Mouse (Mus musculus) liver, embryonic 14.5 days (tissue): ENCODE results near the gene Ccdc38. TPM values are rescaled to one million over a fixed set of nuclear protein-coding genes. Genes with fewer than 3 reads are reported as not detected.
A peak's percentile ranks its signal among the peaks of the same experiment; 100 is the strongest.

Source experiments
- ATAC-seq: fragments of 200-750 bp; cut with Nextera tagmentation; 2 replicates; pipeline ENCODE4 v1.8.0; 2017; ENCODE audit warnings: moderate number of reproducible peaks, mild to moderate bottlenecking, moderate library complexity; ENCODE audit not compliant: insufficient read depth
- DNase-seq, 3 experiments: peaks; one replicate each; pipeline ENCODE4 v3.0.0-alpha.2; 2012 to 2013; ENCODE audit warnings: low read depth in 3 of 3, low spot score in 3 of 3
- H3K27ac ChIP-seq: fragments of 300-500 bp; sonication (generic); 2 replicates; pipeline ENCODE4 v1.5.1; 2014; ENCODE audit warnings: moderate library complexity, mild to moderate bottlenecking, control low read depth, inconsistent platforms
- H3K27me3 ChIP-seq: fragments of 300-500 bp; sonication (generic); 2 replicates; pipeline ENCODE4 v1.6.1; 2014; ENCODE audit warnings: mild to moderate bottlenecking, low read length, moderate library complexity; ENCODE audit not compliant: control insufficient read depth, insufficient read depth
- H3K36me3 ChIP-seq: fragments of 300-500 bp; sonication (generic); replicated peaks from 2 replicates; pipeline ENCODE4 v1.6.1; 2014; ENCODE audit warnings: low read depth; ENCODE audit not compliant: control insufficient read depth, insufficient read depth
- H3K4me1 ChIP-seq, 2 experiments: fragments of 200-500 bp in 1 of 2; fragments of 300-500 bp in 1 of 2; sonication (generic) in 1 of 2; replicated peaks; 2 replicates each; pipeline ENCODE4 v1.6.1; 2012 to 2014; ENCODE audit warnings: antibody characterized with exemption in 1 of 2, inconsistent platforms in 1 of 2, low read length in 1 of 2; ENCODE audit not compliant: control insufficient read depth in 2 of 2, insufficient read depth in 2 of 2
- H3K4me2 ChIP-seq: fragments of 300-500 bp; sonication (generic); 2 replicates; pipeline ENCODE4 v1.6.1; 2014; ENCODE audit warnings: low read depth, mild to moderate bottlenecking, control low read depth, moderate library complexity
- H3K4me3 ChIP-seq, 2 experiments: fragments of 200-500 bp in 1 of 2; fragments of 300-500 bp in 1 of 2; sonication (generic) in 1 of 2; 2 replicates each; pipeline ENCODE4 v1.5.1; 2012 to 2014; ENCODE audit warnings: low read depth in 2 of 2, low read length in 2 of 2, mild to moderate bottlenecking in 2 of 2, control low read depth in 1 of 2, inconsistent platforms in 1 of 2, moderate library complexity in 1 of 2; ENCODE audit not compliant: insufficient read depth in 1 of 2
- H3K9ac ChIP-seq: fragments of 300-500 bp; sonication (generic); replicated peaks from 2 replicates; pipeline ENCODE4 v1.6.1; 2014; ENCODE audit warnings: mild to moderate bottlenecking, control low read depth, moderate library complexity
- H3K9me3 ChIP-seq: fragments of 300-500 bp; sonication (generic); 2 replicates; pipeline ENCODE4 v1.6.1; 2016; ENCODE audit warnings: low read length, mixed read lengths; ENCODE audit not compliant: control insufficient read depth
- CTCF ChIP-seq: IDR thresholded peaks from 2 replicates; pipeline ENCODE4 v1.5.1; 2016; ENCODE audit warnings: antibody characterized with exemption, low read depth, control low read depth
- EP300 ChIP-seq: IDR thresholded peaks from 2 replicates; pipeline ENCODE4 v1.6.1; 2016; ENCODE audit warnings: antibody characterized with exemption, low read depth
- WGBS: fragments of 180-500 bp; shearing (Covaris S2); extraction: QIAGEN DNeasy Blood & Tissue Kit; methylation state at CpG from one replicate; pipeline ENCODE4 v1.1.7; 2014; ENCODE audit not compliant: insufficient replicate concordance; 5-methylcytosine and 5-hydroxymethylcytosine counted together
- polyA plus RNA-seq, 2 experiments: library from polyadenylated mRNA; depleted of rRNA in 1 of 2; stranded (reverse) in 1 of 2; unstranded in 1 of 2; fragments of >200 nt; fragmentation: Nextera tagmentation in 1 of 2; extraction: Ambion mirVana in 1 of 2; gene quantifications; 2 replicates each; pipeline versions ENCODE4 v1.2.1 to v1.2.3; 2012 to 2014

The Ccdc38 gene
- polyA plus RNA-seq (2012; rRNA removed) (0.02 TPM in 1 of 2 replicates, not detected in the other), polyA plus RNA-seq (2014; fragmentation: Nextera tagmentation; extraction: Ambion mirVana) (0.09 and 0.15 TPM in 2 replicates)

DNA sequence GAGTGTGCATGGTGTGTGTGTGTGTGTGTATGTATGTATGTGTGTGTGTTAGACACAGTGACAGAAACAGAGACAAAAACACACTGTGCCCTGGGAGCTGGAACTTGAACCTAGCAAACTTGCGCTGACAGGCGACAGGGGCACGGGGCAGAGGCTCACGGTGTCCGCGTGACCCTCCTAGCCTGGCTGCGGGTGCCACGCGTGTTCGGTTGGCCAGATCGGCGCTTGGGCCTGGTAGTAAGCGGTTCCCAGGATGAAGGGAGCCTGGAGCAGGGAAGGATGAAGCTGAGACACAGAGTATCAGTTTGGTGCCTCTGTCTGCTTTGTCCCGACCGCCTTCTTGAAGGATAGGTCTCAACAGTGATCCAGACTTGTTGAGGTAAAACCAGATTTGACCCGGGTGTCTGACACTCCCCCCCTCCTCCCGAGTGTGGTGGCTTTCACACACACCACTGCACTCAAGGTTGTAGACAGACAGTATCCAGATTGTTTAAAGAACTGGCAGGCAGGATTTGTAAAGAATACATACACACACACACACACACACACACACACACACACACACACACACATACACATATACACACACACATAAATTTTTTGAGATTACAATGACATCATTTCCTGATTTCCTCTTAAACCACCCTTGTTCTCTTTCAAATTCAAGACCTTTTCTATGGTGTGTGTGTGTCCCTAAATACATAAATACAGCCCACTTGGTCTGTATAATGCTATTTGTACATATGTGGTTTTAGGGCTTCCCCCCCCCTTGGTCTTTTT is at the start of gene Ccdc38:
Ccdc38 (plus strand) TSS at position 202 of the 780 bp plus-strand sequence.
- Histone ChIP-seq H3K4me3 (peak within 1 kb of the TSS; percentile 41 to 53), H3K27ac (no peak within 1 kb of the TSS)
- no peak for ATAC-seq

DNA sequence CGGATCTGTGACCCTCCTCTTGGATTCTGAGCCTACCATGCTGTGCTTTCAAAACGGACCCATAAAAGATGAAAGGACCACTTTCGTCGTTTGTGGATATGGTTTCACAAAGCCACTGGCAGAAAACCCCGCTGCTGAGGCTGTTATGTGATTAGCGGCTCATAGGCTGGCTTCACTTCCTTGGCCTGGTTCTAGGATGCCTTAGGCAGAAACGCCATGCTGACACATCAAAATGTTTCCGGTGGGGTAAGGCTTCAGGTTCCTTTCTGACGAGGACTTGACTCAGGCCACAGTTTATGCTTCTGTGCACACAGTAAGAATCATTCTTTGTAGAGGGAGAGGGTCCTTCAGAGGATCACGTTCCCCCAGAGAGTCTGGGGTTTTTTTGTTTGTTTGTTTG is 39.6 kb upstream of the Ccdc38 start:
- no peak overlapping the region for H3K4me2 ChIP-seq
- H3K4me3 ChIP-seq, result no peak overlapping the region
- H3K9me3 ChIP-seq, result no peaks in the 10 kb centered on the region
- H3K36me3 ChIP-seq, result no peaks in the 10 kb centered on the region
- no peak overlapping the region for H3K27ac ChIP-seq
- TF ChIP-seq EP300 (no peak), CTCF (no peak)
- no peaks in the 10 kb centered on the region for H3K27me3 ChIP-seq
- ATAC-seq (no peak), DNase-seq (no peak)
- no peak overlapping the region for H3K9ac ChIP-seq
- WGBS, result 40% methylated on average over 10 of the region's 10 CpGs
- no peaks in the 10 kb centered on the region for H3K4me1 ChIP-seq

More for the DNA sequence above, at the start of gene Ccdc38:
- Histone ChIP-seq H3K36me3 (no peaks in the 10 kb centered on the region), H3K27me3 (no peaks in the 10 kb centered on the region), H3K4me2 (peak within 1 kb of the TSS; percentile 65), H3K9ac (peak within 1 kb of the TSS; percentile 19), H3K4me1 (peaks cover 0 to 11% of the 10 kb centered on the region in 2 experiments; a peak in 2 of 4 replicates), H3K9me3 (no peaks in the 10 kb centered on the region)
- DNase-seq, result no peak
- WGBS, result 54% methylated on average over 17 of the region's 17 CpGs
- TF ChIP-seq EP300 (no peak), CTCF (no peak)

DNA sequence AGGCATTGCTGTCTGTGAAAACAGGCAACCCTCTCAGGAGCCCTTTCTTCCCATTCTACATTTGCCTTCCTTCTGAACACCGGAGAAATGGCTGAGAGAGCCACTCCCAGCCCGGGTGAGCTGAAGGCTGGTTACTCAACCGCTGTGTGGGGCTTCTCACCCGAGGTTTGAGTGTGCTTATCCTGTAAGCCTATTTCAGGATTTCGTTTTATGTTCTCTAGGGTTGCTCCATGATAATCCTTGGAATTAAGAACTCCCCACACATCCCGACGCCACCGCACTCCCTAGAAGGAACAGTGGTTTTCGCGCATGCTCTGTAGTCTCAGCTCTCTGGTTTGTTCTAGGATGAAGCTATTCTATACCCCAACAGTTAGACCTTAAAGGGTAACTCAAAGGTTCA is 39.1 kb upstream of the Ccdc38 start:
- no peaks in the 10 kb centered on the region for H3K9me3 ChIP-seq
- no peak overlapping the region for H3K27ac ChIP-seq
- H3K9ac ChIP-seq, result no peak overlapping the region
- DNase-seq (no peak), ATAC-seq (no peak)
- TF ChIP-seq CTCF (no peak), EP300 (no peak)
- no peaks in the 10 kb centered on the region for H3K36me3 ChIP-seq
- H3K4me2 ChIP-seq, result no peak overlapping the region
- no peaks in the 10 kb centered on the region for H3K4me1 ChIP-seq
- no peak overlapping the region for H3K4me3 ChIP-seq
- WGBS, result 63% methylated on average over 10 of the region's 10 CpGs
- no peaks in the 10 kb centered on the region for H3K27me3 ChIP-seq

DNA sequence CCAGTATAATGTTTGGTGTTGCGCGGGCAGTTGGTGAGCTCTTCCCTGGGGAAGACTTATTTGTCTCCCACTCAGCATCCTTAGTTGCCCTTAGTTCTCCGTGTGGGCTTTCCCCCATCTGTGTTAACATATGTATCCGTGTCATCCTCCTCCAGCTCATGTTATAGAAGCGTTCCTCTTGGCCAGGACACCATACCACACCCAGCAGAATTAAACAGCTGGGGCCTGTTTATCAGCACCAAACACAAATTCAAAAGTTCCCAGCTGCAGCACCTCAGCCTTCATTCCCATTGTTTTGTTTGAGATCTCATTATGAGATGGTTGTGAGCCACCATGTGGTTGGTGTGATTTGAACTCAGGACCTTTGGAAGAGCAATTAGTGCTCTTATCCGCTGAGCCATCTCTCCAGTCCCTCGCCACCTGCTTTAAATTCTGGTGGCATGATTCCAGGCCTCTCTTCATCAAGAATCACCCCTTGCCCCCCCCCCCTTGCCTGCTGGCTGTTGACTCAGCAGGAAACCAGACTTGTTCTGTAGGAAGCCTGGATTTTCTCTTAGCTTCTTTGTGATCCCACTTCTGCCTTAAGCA is 32.0 kb upstream of the Ccdc38 start:
- 68% methylated on average over 7 of the region's 7 CpGs for WGBS
- Histone ChIP-seq H3K36me3 (no peaks in the 10 kb centered on the region), H3K9ac (no peak overlapping the region), H3K4me1 (no peaks in the 10 kb centered on the region), H3K27ac (no peak overlapping the region), H3K9me3 (no peaks in the 10 kb centered on the region), H3K4me2 (no peak overlapping the region), H3K27me3 (no peaks in the 10 kb centered on the region), H3K4me3 (no peak overlapping the region)
- TF ChIP-seq EP300, result no peak
- no peak for TF ChIP-seq CTCF
- DNase-seq, result no peak
- no peak for ATAC-seq

DNA sequence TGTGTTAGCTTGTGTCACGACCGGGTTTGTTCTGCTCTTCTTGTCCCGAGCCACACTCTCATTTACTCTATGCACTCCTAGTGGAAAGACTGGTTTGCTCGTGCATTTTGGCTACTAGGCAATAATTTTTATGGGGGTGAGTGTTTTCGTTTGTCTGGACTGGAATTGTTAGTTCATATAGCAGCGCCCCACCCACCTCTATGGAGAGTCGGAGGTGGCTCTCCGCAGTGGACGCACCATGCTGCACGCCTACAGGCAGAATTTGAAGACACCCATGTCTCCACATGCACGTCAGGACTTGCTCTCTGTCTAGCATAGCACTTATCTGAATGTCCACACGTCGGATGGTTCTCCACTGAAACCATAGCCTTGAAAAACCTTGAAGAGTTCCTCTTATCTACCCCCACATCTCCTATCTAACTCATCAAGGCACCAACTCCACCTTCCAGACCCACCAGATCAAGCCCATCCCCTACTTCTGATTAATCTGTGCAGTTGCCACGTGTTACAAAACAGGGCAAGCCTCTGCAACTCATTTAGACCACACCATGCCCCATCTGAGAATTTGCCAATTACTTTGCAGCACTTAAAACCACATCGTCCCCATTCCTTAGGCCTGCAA is 30.8 kb upstream of the Ccdc38 start:
- no peak overlapping the region for H3K9ac ChIP-seq
- H3K36me3 ChIP-seq, result no peaks in the 10 kb centered on the region
- no peak overlapping the region for H3K4me2 ChIP-seq
- no peaks in the 10 kb centered on the region for H3K4me1 ChIP-seq
- ATAC-seq (no peak), DNase-seq (no peak)
- 58% methylated on average over 15 of the region's 15 CpGs for WGBS
- no peak overlapping the region for H3K4me3 ChIP-seq
- H3K9me3 ChIP-seq, result no peaks in the 10 kb centered on the region
- H3K27ac ChIP-seq, result no peak overlapping the region
- TF ChIP-seq CTCF, result no peak
- no peak for TF ChIP-seq EP300
- no peaks in the 10 kb centered on the region for H3K27me3 ChIP-seq
